Mouse (Mus musculus): ENCODE measurements around the gene Trp53i11. TPM values are rescaled to one million over a fixed set of nuclear protein-coding genes. Genes with fewer than 3 reads are reported as not detected.
A peak's percentile ranks its signal among the peaks of the same experiment; 100 is the strongest.

Trp53i11 gene
- polyA plus RNA-seq, 1 experiment from 2014 or later, result 74.7 TPM

GRCm38 (mm10) chr2:93237055-93237454, 49.7 kb downstream of the Trp53i11 start:
- ATAC-seq, result no peak
- Histone ChIP-seq H3K36me3 (ENCODE audit: control insufficient read depth, insufficient read depth, low read length) (no peaks in the 10 kb centered on the region), H3K27ac (ENCODE audit: low read depth, low read length) (no peak overlapping the region), H3K9me3 (ENCODE audit: control insufficient read depth, low read length) (no peaks in the 10 kb centered on the region), H3K27me3 (replicated peaks; ENCODE audit: control insufficient read depth, insufficient read depth, low read length) (no peaks in the 10 kb centered on the region), H3K4me2 (ENCODE audit: low read length) (no peak overlapping the region), H3K4me3 (ENCODE audit: low read length) (no peak overlapping the region), H3K4me1 (ENCODE audit: control insufficient read depth, insufficient read depth, low read depth, low read length) (peaks cover under 1% of the 10 kb centered on the region; the same call in 1 of the 2 replicates), H3K9ac (ENCODE audit: low read depth, low read length) (no peak overlapping the region)
- 76% methylated on average over 1 of the region's 1 CpGs for WGBS

- H3K4me3 ChIP-seq (ENCODE audit: low read length), result no peak overlapping the region
- H3K4me1 ChIP-seq (ENCODE audit: control insufficient read depth, insufficient read depth, low read depth, low read length), result peaks cover 6% of the 10 kb centered on the region
- no peaks in the 10 kb centered on the region for H3K27me3 ChIP-seq (replicated peaks; ENCODE audit: control insufficient read depth, insufficient read depth, low read length)
- no peak overlapping the region for H3K4me2 ChIP-seq (ENCODE audit: low read length)
- no peak for ATAC-seq
- no peak overlapping the region for H3K9ac ChIP-seq (ENCODE audit: low read depth, low read length)
- no peaks in the 10 kb centered on the region for H3K36me3 ChIP-seq (ENCODE audit: control insufficient read depth, insufficient read depth, low read length)
- no peaks in the 10 kb centered on the region for H3K9me3 ChIP-seq (ENCODE audit: control insufficient read depth, low read length)
- WGBS, result 86% methylated on average over 6 of the region's 6 CpGs
- no peak overlapping the region for H3K27ac ChIP-seq (ENCODE audit: low read depth, low read length)
These were observed 51.5 kb downstream of the Trp53i11 start for GRCm38 (mm10) chr2:93238864-93239263.

- Histone ChIP-seq H3K4me2 (ENCODE audit: low read length) (no peak overlapping the region), H3K9me3 (ENCODE audit: control insufficient read depth, low read length) (no peaks in the 10 kb centered on the region), H3K4me1 (ENCODE audit: control insufficient read depth, insufficient read depth, low read depth, low read length) (peaks cover 6% of the 10 kb centered on the region), H3K9ac (ENCODE audit: low read depth, low read length) (no peak overlapping the region), H3K27me3 (replicated peaks; ENCODE audit: control insufficient read depth, insufficient read depth, low read length) (no peaks in the 10 kb centered on the region), H3K36me3 (ENCODE audit: control insufficient read depth, insufficient read depth, low read length) (no peaks in the 10 kb centered on the region), H3K27ac (ENCODE audit: low read depth, low read length) (no peak overlapping the region), H3K4me3 (ENCODE audit: low read length) (no peak overlapping the region)
- ATAC-seq, result no peak
- WGBS, result 69% methylated on average over 5 of the region's 5 CpGs
These were observed 54.8 kb downstream of the Trp53i11 start for GRCm38 (mm10) chr2:93242166-93242565.

GRCm38 (mm10) chr2:93243439-93244089, 56.2 kb downstream of the Trp53i11 start:
- Histone ChIP-seq H3K27ac (ENCODE audit: low read depth, low read length) (no peak overlapping the region), H3K36me3 (ENCODE audit: control insufficient read depth, insufficient read depth, low read length) (no peaks in the 10 kb centered on the region), H3K9ac (ENCODE audit: low read depth, low read length) (no peak overlapping the region), H3K4me2 (ENCODE audit: low read length) (no peak overlapping the region), H3K4me3 (ENCODE audit: low read length) (no peak overlapping the region), H3K9me3 (ENCODE audit: control insufficient read depth, low read length) (no peaks in the 10 kb centered on the region), H3K4me1 (ENCODE audit: control insufficient read depth, insufficient read depth, low read depth, low read length) (peaks cover 14% of the 10 kb centered on the region), H3K27me3 (replicated peaks; ENCODE audit: control insufficient read depth, insufficient read depth, low read length) (no peaks in the 10 kb centered on the region)
- ATAC-seq, result no peak
- 73% methylated on average over 10 of the region's 11 CpGs for WGBS

- no peak overlapping the region for H3K9ac ChIP-seq (ENCODE audit: low read depth, low read length)
- no peaks in the 10 kb centered on the region for H3K9me3 ChIP-seq (ENCODE audit: control insufficient read depth, low read length)
- H3K27ac ChIP-seq (ENCODE audit: low read depth, low read length), result no peak overlapping the region
- H3K4me1 ChIP-seq (ENCODE audit: control insufficient read depth, insufficient read depth, low read depth, low read length), result peaks cover 19% of the 10 kb centered on the region
- ATAC-seq, result no peak
- H3K27me3 ChIP-seq (replicated peaks; ENCODE audit: control insufficient read depth, insufficient read depth, low read length), result no peaks in the 10 kb centered on the region
- 79% methylated on average over 8 of the region's 8 CpGs for WGBS
- H3K36me3 ChIP-seq (ENCODE audit: control insufficient read depth, insufficient read depth, low read length), result no peaks in the 10 kb centered on the region
- H3K4me2 ChIP-seq (ENCODE audit: low read length), result no peak overlapping the region
- H3K4me3 ChIP-seq (ENCODE audit: low read length), result no peak overlapping the region
These were observed 56.7 kb downstream of the Trp53i11 start for GRCm38 (mm10) chr2:93244090-93244443.

GRCm38 (mm10) chr2:93249058-93249457, 61.7 kb downstream of the Trp53i11 start:
- no peak overlapping the region; the same call in none of the 2 replicates for H3K9ac ChIP-seq (ENCODE audit: low read depth, low read length)
- H3K4me1 ChIP-seq (ENCODE audit: control insufficient read depth, insufficient read depth, low read depth, low read length), result peaks cover 28% of the 10 kb centered on the region
- H3K4me2 ChIP-seq (ENCODE audit: low read length), result no peak overlapping the region
- WGBS, result 62% methylated on average over 6 of the region's 6 CpGs
- no peak overlapping the region for H3K4me3 ChIP-seq (ENCODE audit: low read length)
- no peaks in the 10 kb centered on the region for H3K27me3 ChIP-seq (replicated peaks; ENCODE audit: control insufficient read depth, insufficient read depth, low read length)
- H3K9me3 ChIP-seq (ENCODE audit: control insufficient read depth, low read length), result peaks cover 3% of the 10 kb centered on the region
- H3K36me3 ChIP-seq (ENCODE audit: control insufficient read depth, insufficient read depth, low read length), result no peaks in the 10 kb centered on the region
- peak overlapping the region; percentile 55 for H3K27ac ChIP-seq (ENCODE audit: low read depth, low read length)
- no peak for ATAC-seq

- Histone ChIP-seq H3K4me2 (ENCODE audit: low read length) (no peak overlapping the region), H3K9ac (ENCODE audit: low read depth, low read length) (no peak overlapping the region), H3K9me3 (ENCODE audit: control insufficient read depth, low read length) (peaks cover 3% of the 10 kb centered on the region), H3K36me3 (ENCODE audit: control insufficient read depth, insufficient read depth, low read length) (no peaks in the 10 kb centered on the region), H3K27me3 (replicated peaks; ENCODE audit: control insufficient read depth, insufficient read depth, low read length) (no peaks in the 10 kb centered on the region), H3K4me3 (ENCODE audit: low read length) (no peak overlapping the region), H3K27ac (ENCODE audit: low read depth, low read length) (no peak overlapping the region), H3K4me1 (ENCODE audit: control insufficient read depth, insufficient read depth, low read depth, low read length) (peaks cover 28% of the 10 kb centered on the region)
- WGBS, result 67% methylated on average over 7 of the region's 7 CpGs
- ATAC-seq, result no peak
These were observed 63.3 kb downstream of the Trp53i11 start for GRCm38 (mm10) chr2:93250611-93251010.

Other genes with a start within 250 kb of the Trp53i11 start
- gene Prdm11, start 141.4 kb upstream of the Trp53i11 start, polyA plus RNA-seq (2015; fragmentation: Nextera tagmentation; extraction: Ambion mirVana), result 1.9 and 2.3 TPM in 2 replicates
- 15.7 and 24.2 TPM in 2 replicates for gene Tspan18, start 147.0 kb downstream of the Trp53i11 start, polyA plus RNA-seq (2015; fragmentation: Nextera tagmentation; extraction: Ambion mirVana)